Mouse (Mus musculus): ENCODE data around the gene Map1b.

DNA sequence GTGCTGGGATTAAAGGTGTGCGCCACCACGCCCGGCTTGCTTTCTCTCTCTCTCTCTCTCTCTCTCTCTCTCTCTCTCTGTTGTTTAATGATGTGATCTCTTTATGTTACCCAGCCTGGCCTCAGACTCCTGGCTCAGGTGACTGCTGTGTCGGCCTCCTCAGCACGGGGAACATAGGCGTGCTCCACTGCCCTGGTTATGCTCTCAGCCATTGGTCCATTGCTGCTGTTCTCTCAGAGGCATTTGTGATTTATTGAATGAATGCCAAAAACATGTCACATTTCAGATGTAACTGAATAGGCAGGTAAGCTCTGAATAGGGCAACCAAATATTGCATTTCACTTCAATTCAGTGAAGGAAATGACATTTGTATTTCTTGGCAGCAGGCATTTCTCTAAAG is 130.4 kb downstream of the Map1b start:
- TF ChIP-seq CTCF (IDR thresholded peaks at IDR 0.05; ENCODE audit: borderline replicate concordance, insufficient read depth, low read length) (no peak), POLR2A (IDR thresholded peaks at IDR 0.05; ENCODE audit: low read depth, low read length) (no peak)

All from embryonic fibroblast, embryonic 13.5 days (primary cell).